Mouse (Mus musculus) CD4-positive, CD25-positive, alpha-beta regulatory T cell, adult 4 months (primary cell): Measurements from ENCODE around the gene Gnai2. TPM values are rescaled to one million over a fixed set of nuclear protein-coding genes. Genes with fewer than 3 reads are reported as not detected.
"Not testable (repeated sequence)": the region's sequence is repeated elsewhere in the genome, so short reads cannot be mapped to it uniquely, and the experiment has no call there.

ENCODE experiments used
- ATAC-seq: one replicate; pipeline ENCODE4 v1.8.0; 2017
- polyA plus RNA-seq, 2 experiments: library from polyadenylated mRNA; unstranded; fragments of 100-300 nt; shearing (Covaris generic); gene quantifications; one replicate each; pipeline ENCODE4 v1.2.1; 2017

Gnai2 gene
- polyA plus RNA-seq, 2 experiments from 2014 or later: 120 to 139 TPM

DNA sequence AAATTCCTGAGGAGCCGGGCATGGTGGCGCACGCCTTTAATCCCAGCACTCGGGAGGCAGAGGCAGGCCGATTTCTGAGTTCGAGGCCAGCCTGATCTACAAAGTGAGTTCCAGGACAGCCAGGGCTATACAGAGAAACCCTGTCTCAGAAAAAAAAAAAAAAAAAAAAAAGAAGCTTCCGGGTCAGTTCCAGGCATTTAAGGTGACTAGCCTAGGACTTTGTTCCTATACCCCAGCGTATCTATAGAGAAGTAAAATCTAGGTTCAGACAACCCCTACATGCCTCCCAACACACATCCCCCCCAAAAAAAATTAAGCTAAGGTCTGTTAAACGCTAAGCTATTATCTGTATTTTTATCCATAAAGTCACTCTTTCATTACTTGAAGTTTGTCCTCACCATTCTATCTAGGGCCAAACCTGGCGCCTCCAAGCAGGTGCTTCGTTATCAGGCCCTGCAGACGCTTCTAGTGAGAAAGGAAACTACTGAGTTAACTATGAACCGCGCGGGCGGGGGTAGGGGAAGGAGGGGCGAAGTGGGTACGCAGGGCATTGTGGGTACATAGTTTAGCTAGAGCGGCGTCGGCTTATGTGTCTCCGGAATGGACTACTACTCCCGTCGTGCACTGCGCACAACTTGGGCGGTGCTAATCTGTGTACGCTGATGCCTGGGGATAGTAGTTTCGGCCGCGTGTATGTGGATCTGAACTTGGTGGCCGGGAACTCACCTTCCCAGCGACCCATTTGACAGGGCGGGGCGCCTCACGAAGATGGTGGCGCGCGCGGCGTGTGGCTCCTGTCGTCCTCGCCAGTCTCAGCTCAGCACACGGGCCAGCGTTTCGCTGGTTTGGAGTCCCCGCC is 48.0 kb downstream of the Gnai2 start, which contains the start of gene Ifrd2:
Ifrd2 (plus strand) TSS at position 669 of the 859 bp plus-strand sequence.
- peak; percentile 99 for ATAC-seq

GRCm38 (mm10) chr9:107586504-107586903 is 48.7 kb downstream of the Gnai2 start:
- no peak for ATAC-seq

- ATAC-seq: no peak
Measured at GRCm38 (mm10) chr9:107583174-107583573, 52.0 kb downstream of the Gnai2 start.

- no peak for ATAC-seq
Measured at GRCm38 (mm10) chr9:107582509-107583062, 52.6 kb downstream of the Gnai2 start.

- ATAC-seq: no peak
Measured at GRCm38 (mm10) chr9:107581584-107581983, 53.6 kb downstream of the Gnai2 start.

DNA sequence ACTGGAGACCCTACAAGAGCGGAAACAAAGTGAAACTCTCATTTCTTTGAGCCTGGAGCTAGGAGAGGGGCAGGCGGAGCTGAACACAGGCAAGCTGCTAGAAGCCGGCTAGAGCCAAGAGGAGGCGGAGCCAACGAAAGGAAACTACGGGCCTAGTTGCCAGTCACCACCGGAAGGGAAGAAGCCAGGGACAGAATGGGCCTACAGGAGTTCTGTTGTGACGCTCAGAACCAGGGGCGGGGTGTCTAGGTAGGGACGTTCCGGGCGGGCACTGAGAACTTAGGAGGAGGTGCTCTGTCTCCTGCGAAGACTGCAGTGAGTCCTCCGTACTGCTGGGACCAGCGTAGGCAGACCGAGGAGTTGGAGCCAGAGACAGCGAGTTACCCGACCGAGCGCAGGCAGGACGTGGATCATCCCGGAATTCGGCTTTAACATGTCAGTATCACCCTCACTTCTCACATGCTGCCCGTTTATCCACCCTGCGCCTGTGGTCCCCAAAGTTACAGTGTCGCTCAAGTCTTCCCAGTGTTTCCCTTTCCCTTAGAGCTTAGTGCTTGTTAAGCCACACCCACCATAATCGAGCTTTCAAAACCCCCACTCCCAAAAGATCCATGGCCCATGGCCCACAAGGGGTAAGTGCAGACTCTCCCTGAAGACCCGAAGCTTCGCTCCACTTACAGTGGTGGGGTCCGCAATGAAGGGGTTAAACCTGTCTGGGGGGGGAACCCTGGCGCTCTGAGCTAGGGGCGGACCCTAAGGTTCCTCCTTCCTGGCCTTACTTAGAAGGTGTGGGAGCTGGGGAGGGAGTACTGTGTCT is 54.5 kb downstream of the Gnai2 start, which contains the start of gene Hyal3:
Hyal3 (plus strand) TSS at position 318 of the 817 bp plus-strand sequence.
- peak; percentile 96 for ATAC-seq

DNA sequence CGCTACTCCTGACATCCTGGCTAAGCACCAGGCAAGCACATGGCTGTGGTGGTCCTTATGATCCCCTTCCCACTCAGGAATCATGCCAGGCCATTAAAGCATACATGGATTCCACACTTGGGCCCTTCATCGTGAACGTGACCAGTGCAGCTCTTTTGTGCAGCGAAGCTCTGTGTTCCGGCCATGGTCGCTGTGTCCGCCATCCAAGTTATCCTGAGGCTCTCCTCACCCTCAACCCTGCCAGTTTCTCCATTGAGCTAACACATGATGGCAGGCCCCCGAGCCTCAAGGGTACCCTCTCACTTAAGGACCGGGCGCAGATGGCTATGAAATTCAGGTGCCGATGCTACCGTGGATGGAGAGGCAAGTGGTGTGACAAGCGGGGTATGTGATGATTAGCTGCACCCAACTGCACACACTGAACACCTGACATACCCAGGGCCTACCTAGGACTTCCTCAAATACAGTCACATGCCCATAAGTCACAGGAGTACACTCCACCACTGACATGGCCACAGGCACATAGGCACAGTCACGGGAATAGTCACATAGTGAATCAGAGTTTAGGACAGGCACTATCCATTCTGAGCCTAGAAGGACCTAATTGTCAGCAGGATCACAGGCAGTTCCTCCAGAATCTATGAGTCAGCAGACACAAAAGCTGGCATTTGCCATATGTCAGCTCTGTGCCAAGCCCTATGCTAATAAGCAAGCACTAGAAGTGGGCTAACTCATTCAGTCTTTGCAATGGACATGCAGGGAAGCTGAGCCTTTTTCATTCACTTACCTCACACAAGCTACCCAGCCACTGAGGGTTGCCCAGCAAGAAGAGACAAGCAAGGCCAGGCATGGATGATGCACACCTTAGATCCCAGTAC is 55.9 kb downstream of the Gnai2 start:
- no peak for ATAC-seq

DNA sequence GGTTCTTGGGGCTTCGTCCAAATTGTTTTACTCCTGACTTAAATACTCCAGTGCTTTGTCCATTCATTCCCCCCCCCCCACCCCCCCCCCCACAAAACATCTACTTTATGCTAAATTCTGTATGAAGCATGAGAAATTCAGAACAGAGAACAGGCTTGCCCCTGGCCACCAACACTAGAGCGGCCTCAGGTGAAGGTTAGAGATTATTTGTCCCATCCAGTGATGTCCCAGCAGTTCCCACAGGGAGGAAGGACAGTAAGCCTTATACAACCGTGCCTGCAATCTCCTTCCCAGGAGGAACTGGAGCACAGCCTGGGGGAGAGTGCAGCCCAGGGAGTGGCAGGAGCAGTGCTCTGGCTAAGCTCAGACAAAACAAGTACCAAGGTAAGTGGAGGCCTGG is 56.6 kb downstream of the Gnai2 start, which contains the start of gene Naa80:
Naa80 (plus strand) TSS at position 301 of the 400 bp plus-strand sequence.
- no peak for ATAC-seq

DNA sequence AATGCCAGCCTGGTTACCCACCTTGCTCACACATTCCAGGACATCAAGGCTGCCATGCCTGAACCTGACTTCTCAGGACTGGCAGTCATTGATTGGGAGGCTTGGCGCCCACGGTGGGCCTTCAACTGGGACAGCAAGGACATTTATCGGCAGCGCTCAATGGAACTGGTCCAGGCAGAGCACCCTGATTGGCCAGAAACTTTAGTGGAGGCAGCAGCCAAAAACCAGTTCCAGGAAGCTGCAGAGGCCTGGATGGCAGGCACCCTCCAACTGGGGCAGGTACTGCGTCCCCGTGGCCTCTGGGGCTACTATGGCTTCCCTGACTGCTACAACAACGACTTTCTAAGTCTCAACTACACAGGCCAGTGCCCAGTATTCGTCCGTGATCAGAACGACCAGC is 57.3 kb downstream of the Gnai2 start:
- no peak for ATAC-seq

DNA sequence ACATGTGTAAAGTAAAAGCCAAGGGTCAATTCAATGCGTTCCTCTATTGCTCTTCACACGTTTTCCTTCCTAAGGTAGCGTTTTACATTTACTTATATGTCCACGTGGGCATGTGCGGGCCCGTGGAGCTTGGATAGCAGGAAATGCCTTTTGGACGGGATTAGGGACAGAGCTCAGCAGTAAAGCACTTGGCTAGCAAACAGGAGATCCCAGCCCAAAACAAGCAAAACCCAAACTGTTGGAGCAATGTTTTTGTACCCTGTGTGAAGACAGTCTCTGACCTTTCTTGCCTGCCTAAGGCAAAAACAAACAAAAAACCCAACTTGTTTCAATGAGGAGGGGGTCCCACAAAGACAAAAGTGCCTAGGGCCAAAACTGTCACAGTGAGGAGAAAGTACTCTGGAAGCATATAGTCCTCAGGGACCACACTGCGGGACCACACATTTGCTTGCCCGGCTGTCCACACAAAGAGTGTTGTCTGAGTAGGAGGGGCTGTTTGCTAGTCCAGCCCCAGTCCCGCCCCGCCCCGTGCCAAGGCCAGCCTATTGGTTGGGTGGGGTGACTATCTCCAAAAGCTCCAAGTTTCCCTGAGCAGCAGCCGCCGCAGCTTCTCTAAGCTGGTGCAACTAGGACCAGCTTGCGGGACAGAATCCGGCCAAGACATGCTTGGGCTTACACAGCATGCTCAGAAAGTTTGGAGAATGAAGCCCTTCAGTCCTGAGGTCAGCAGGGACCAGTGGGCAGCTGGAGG is 58.6 kb downstream of the Gnai2 start, which contains the start of gene Hyal1:
Hyal1 (plus strand) TSS at position 571 of the 751 bp plus-strand sequence.
- no peak for ATAC-seq

GRCm38 (mm10) chr9:107575579-107576356 is 59.4 kb downstream of the Gnai2 start:
- ATAC-seq: no peak

- ATAC-seq: not testable (repeated sequence)
Measured at GRCm38 (mm10) chr9:107573774-107574173, 61.4 kb downstream of the Gnai2 start.

GRCm38 (mm10) chr9:107572327-107572662 is 62.9 kb downstream of the Gnai2 start:
- no peak for ATAC-seq

- no peak for ATAC-seq
Measured at GRCm38 (mm10) chr9:107571534-107572326, 63.4 kb downstream of the Gnai2 start.

- ATAC-seq: no peak
Measured at GRCm38 (mm10) chr9:107570845-107571244, 64.3 kb downstream of the Gnai2 start.

GRCm38 (mm10) chr9:107570016-107570415 is 65.2 kb downstream of the Gnai2 start:
- ATAC-seq: no peak

GRCm38 (mm10) chr9:107569270-107569669 is 65.9 kb downstream of the Gnai2 start:
- ATAC-seq: peak; percentile 5

DNA sequence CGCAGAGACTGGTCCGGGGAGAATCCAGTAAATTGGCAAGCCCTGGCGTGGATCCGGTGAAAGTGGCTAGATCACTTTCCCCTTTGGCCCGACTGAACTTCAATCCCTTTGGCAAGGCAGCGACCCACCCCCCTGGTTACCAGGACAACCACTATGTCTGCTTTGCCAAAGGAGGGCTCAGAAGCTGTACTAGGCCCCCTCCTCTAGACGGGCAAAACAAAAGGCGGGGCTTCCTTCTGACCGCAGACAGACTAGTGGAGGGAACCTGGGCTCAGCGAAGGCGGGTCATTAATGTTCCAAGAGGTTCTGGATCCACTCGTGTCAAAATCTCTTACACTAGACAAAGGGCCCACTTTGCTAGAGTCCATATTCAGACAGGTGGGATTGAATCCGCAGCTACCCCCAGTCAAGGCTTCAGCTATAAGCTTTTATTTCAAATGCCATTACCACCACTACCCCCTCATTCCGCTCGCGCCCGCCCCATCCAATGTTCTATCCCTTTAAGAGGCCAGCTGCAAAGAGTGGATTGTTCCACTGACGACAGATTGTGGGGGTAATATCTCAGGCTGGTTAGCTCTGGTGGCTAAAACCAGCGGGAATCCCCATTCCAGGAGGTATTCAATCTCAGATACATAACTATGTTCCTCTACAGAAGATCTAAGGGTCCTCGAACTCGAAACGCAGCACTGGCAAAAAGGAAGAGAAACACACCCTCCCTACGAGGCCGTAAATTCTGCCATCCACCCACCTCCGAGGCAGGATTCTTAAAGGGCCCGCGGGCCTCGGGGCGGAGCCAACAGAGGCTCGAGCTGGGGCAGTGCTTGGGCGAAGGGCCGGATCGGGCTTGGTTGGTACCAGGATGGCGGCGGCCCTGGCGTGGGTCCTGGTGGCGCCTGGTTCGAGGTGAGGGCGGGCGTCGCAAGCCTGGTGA is 66.6 kb downstream of the Gnai2 start:
- ATAC-seq: peak; percentile 92
